Mouse (Mus musculus) heart, embryonic 12.5 days (tissue): ENCODE measurements around the gene Serpinb1b. TPM values are rescaled to one million over a fixed set of nuclear protein-coding genes. Genes with fewer than 3 reads are reported as not detected.

Experiments
- ATAC-seq: fragments of 200-750 bp; cut with Nextera tagmentation; 2 replicates; pipeline ENCODE4 v1.8.0; 2017; ENCODE audit warnings: moderate TSS enrichment, moderate library complexity; ENCODE audit not compliant: insufficient number of reproducible peaks, low FRiP score
- H3K27ac ChIP-seq: fragments of 300-500 bp; sonication (generic); 2 replicates; pipeline ENCODE4 v1.5.1; 2016; ENCODE audit warnings: mild to moderate bottlenecking, moderate library complexity; ENCODE audit not compliant: poor library complexity, severe bottlenecking
- H3K27me3 ChIP-seq: fragments of 300-500 bp; sonication (generic); replicated peaks from 2 replicates; pipeline ENCODE4 v1.6.1; 2016; ENCODE audit warnings: mild to moderate bottlenecking, moderate library complexity
- H3K36me3 ChIP-seq: fragments of 300-500 bp; sonication (generic); 2 replicates; pipeline ENCODE4 v1.6.1; 2016; ENCODE audit warnings: mild to moderate bottlenecking, moderate library complexity
- H3K4me1 ChIP-seq: fragments of 300-500 bp; sonication (generic); replicated peaks from 2 replicates; pipeline ENCODE4 v1.6.1; 2016; ENCODE audit warnings: mild to moderate bottlenecking
- H3K4me2 ChIP-seq: fragments of 300-500 bp; sonication (generic); 2 replicates; pipeline ENCODE4 v1.6.1; 2016; ENCODE audit warnings: mild to moderate bottlenecking, moderate library complexity
- H3K4me3 ChIP-seq: fragments of 300-500 bp; sonication (generic); 2 replicates; pipeline ENCODE4 v1.5.1; 2016; ENCODE audit warnings: mild to moderate bottlenecking
- H3K9ac ChIP-seq: fragments of 300-500 bp; sonication (generic); 2 replicates; pipeline ENCODE4 v1.6.1; 2016; ENCODE audit warnings: mild to moderate bottlenecking, moderate library complexity
- H3K9me3 ChIP-seq: fragments of 300-500 bp; sonication (generic); replicated peaks from 2 replicates; pipeline ENCODE4 v1.6.1; 2016; ENCODE audit warnings: mild to moderate bottlenecking, moderate library complexity
- WGBS: fragments of 180-500 bp; shearing (Covaris S2); methylation state at CpG from one replicate; pipeline ENCODE4 v1.1.7; 2016; 5-methylcytosine and 5-hydroxymethylcytosine counted together
- polyA plus RNA-seq: library from polyadenylated mRNA; unstranded; fragments of >200 nt; fragmentation: Nextera tagmentation; extraction: Ambion mirVana; gene quantifications from 2 replicates; pipeline ENCODE4 v1.2.1, GENCODE M21; 2016

The Serpinb1b gene
- polyA plus RNA-seq, 1 experiment from 2014 or later: not detected

- ATAC-seq: no peak
- H3K4me3 ChIP-seq: no peak overlapping the region
- WGBS: 73% methylated on average over 1 of the region's 1 CpGs
- H3K27me3 ChIP-seq: no peaks in the 10 kb centered on the region
- no peaks in the 10 kb centered on the region for H3K4me1 ChIP-seq
- no peak overlapping the region for H3K9ac ChIP-seq
- no peaks in the 10 kb centered on the region for H3K36me3 ChIP-seq
- H3K9me3 ChIP-seq: no peaks in the 10 kb centered on the region
- H3K27ac ChIP-seq: no peak overlapping the region
- no peak overlapping the region for H3K4me2 ChIP-seq
Measured at GRCm38 (mm10) chr13:33095575-33095974, 17.2 kb downstream of the Serpinb1b start.

GRCm38 (mm10) chr13:33105626-33106025 lies 27.3 kb downstream of the Serpinb1b start:
- no peak for ATAC-seq
- H3K27ac ChIP-seq: no peak overlapping the region
- no peak overlapping the region for H3K4me3 ChIP-seq
- peaks cover 3% of the 10 kb centered on the region for H3K9me3 ChIP-seq
- H3K9ac ChIP-seq: no peak overlapping the region
- H3K36me3 ChIP-seq: no peaks in the 10 kb centered on the region
- no peaks in the 10 kb centered on the region for H3K27me3 ChIP-seq
- H3K4me2 ChIP-seq: no peak overlapping the region
- H3K4me1 ChIP-seq: no peaks in the 10 kb centered on the region

DNA sequence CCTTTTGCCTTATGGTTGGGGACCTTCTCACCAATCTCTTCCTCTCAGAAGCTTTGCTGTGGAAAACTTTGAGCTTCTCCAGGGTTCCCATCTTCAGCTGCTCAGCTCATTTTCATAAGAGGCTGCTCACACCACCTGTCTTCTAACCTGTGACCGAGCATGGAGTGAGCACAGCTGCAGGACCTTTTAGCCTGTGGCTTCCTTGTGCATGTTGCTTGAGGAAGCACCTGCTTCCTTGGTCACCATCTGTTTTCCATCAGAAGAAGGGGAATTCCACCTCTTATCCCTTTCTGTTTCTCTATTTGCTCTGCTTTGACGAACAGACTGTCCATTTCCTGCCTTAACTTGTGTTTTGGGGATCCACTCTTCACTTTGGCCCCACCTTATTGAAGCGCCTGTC lies 34.7 kb downstream of the Serpinb1b start:
- no peak overlapping the region for H3K4me3 ChIP-seq
- no peak overlapping the region for H3K9ac ChIP-seq
- H3K27ac ChIP-seq: no peak overlapping the region
- H3K4me1 ChIP-seq: no peaks in the 10 kb centered on the region
- H3K9me3 ChIP-seq: peaks cover 3% of the 10 kb centered on the region
- ATAC-seq: no peak
- no peaks in the 10 kb centered on the region for H3K36me3 ChIP-seq
- no peaks in the 10 kb centered on the region for H3K27me3 ChIP-seq
- WGBS: 56% methylated on average over 3 of the region's 3 CpGs
- H3K4me2 ChIP-seq: no peak overlapping the region

GRCm38 (mm10) chr13:33137717-33138116 lies 59.3 kb downstream of the Serpinb1b start:
- Histone ChIP-seq H3K27ac (no peak overlapping the region), H3K9me3 (no peaks in the 10 kb centered on the region), H3K4me1 (no peaks in the 10 kb centered on the region), H3K4me2 (no peak overlapping the region), H3K27me3 (no peaks in the 10 kb centered on the region), H3K4me3 (no peak overlapping the region), H3K9ac (no peak overlapping the region), H3K36me3 (no peaks in the 10 kb centered on the region)
- 79% methylated on average over 2 of the region's 2 CpGs for WGBS
- no peak for ATAC-seq

DNA sequence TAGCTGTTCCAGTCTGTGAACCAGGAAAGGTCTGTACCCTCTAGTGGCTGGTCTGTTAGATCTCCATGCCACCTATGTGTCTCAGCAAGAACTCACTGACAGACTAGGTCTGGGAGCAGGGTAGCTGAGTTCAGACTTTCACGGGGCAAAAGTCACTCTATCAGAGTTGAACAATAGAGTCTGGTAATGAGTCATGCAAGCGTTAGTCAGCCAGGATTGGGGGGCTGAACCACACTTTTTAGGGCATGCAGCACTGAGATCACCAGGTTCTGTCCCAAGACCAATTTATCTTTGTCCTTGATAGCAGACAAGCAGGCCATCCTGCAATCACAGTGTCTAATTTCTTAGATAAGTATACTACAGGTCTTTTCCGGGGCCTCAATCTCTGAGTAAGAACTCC lies 63.1 kb downstream of the Serpinb1b start:
- Histone ChIP-seq H3K27ac (no peak overlapping the region), H3K9me3 (0 out of 2 replicates have a peak, but pooled peaks cover 2% of the 10 kb centered on the region), H3K27me3 (no peaks in the 10 kb centered on the region), H3K36me3 (no peaks in the 10 kb centered on the region), H3K4me1 (no peaks in the 10 kb centered on the region), H3K4me3 (no peak overlapping the region), H3K4me2 (no peak overlapping the region), H3K9ac (no peak overlapping the region)
- WGBS: 33% methylated on average over 3 of the region's 3 CpGs
- ATAC-seq: no peak

Other genes starting within 250 kb of the Serpinb1b start
- 6.1 and 7.6 TPM in 2 replicates for gene Serpinb1a, start 227.4 kb upstream of the Serpinb1b start, polyA plus RNA-seq
- 0.26 TPM in 1 of 2 replicates, not detected in the other for gene Serpinb1c, start 180.4 kb upstream of the Serpinb1b start, polyA plus RNA-seq
- gene Serpinb6b, start 113.4 kb upstream of the Serpinb1b start, polyA plus RNA-seq: 15.1 and 16.9 TPM in 2 replicates
- 6.1 and 6.8 TPM in 2 replicates for gene Serpinb9, start 75.3 kb upstream of the Serpinb1b start, polyA plus RNA-seq
- gene Serpinb9b, start 51.2 kb upstream of the Serpinb1b start, polyA plus RNA-seq: 1.4 and 2.0 TPM in 2 replicates
- gene Serpinb9c, start 81.2 kb downstream of the Serpinb1b start, polyA plus RNA-seq: not detected in 2 replicates
- not detected in 2 replicates for gene Serpinb9d, start 114.4 kb downstream of the Serpinb1b start, polyA plus RNA-seq
- gene Serpinb9e, start 171.0 kb downstream of the Serpinb1b start, polyA plus RNA-seq: not detected in 2 replicates
- gene Serpinb9f, start 245.5 kb downstream of the Serpinb1b start, polyA plus RNA-seq: not detected in 2 replicates